Mouse (Mus musculus): ENCODE results near the gene Mad1l1. TPM values are rescaled to one million over a fixed set of nuclear protein-coding genes. Genes with fewer than 3 reads are reported as not detected.

Gene Mad1l1
- polyA plus RNA-seq, 1 experiment from 2014 or later, result 30.0 TPM

- in situ Hi-C loops (cut with MboI; ENCODE audit: low pct_unique_long_range_greater_than_20kb), result no loop called here
- no peaks in the 10 kb centered on the region for H3K27me3 ChIP-seq
- ChIA-PET CTCF (no interaction called here), POLR2A (no interaction called here)
- no peak for TF ChIP-seq CTCF (IDR thresholded peaks at IDR 0.05)
- DNase-seq (ENCODE audit: low read depth, low spot score) (no peak), ATAC-seq (no peak)
These were observed 301.7 kb downstream of the Mad1l1 start for GRCm38 (mm10) chr5:140019616-140020015.

GRCm38 (mm10) chr5:140018780-140019179 is 302.6 kb downstream of the Mad1l1 start:
- CTCF ChIA-PET, result no interaction called here

DNA sequence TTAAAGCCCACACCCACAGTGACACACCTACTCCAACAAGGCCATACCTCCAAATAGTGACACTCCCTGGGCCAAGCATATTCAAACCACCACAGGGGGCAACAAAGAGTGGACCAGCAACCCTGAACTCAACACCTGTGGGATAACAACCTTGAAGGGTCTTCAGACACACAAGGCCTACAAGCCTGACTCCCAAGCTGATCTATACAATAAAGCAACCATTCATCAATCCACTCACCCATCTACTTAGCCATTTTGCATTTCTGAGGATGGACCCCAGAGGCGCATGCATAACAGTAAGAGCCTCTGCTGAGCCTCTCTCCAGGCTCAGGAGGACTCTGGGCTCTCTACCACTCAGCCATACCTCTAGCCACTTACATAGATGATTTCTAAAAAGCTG is 304.5 kb downstream of the Mad1l1 start:
- no peak for TF ChIP-seq CTCF (IDR thresholded peaks at IDR 0.05)
- ATAC-seq (no peak), DNase-seq (ENCODE audit: low read depth, low spot score) (no peak)
- H3K27me3 ChIP-seq, result no peaks in the 10 kb centered on the region
- in situ Hi-C loops (cut with MboI; ENCODE audit: low pct_unique_long_range_greater_than_20kb), result no loop called here
- ChIA-PET CTCF (interaction anchor here (1.2 to 1.3 kb wide), 3 partner anchors 9 to 41 kb away, joined by 3 to 5 read pairs (median 4); no protein-coding TSS in a partner anchor), POLR2A (interaction anchor here (1.0 kb wide), 1 partner anchor 8 kb away, joined by 3 read pairs; no protein-coding TSS in a partner anchor)

More at GRCm38 (mm10) chr5:140018780-140019179, 302.6 kb downstream of the Mad1l1 start:
- no peak for ATAC-seq
- H3K27me3 ChIP-seq, result no peaks in the 10 kb centered on the region
- POLR2A ChIA-PET, result no interaction called here
- DNase-seq (ENCODE audit: low read depth, low spot score), result no peak
- no peak for TF ChIP-seq CTCF (IDR thresholded peaks at IDR 0.05)
- in situ Hi-C loops (cut with MboI; ENCODE audit: low pct_unique_long_range_greater_than_20kb), result no loop called here

DNA sequence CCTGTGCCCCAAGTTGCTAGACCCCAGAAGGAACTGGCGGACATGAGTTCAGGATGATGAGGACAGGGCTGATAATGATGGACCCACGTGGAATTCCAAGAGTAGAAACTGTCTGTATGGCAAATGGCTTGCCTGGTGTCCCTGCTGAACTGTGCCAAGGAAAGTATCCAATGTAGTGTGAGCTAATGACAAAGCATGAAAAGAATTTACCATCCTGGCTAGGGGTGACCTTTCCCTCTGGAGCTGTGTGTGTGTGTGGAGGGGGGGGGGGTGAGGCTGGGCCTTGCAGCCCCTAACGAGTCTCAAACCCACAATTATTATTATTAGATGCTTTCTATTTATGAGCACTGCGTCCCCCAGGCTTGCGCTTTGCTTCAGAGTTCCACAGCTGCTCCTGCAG is 307.7 kb downstream of the Mad1l1 start:
- ATAC-seq, result peak; percentile 22
- ChIA-PET POLR2A (interaction anchor here (0.9 to 1.4 kb wide), 2 partner anchors 10 to 11 kb away, joined by 3 to 8 read pairs; no protein-coding TSS in a partner anchor), CTCF (interaction anchor here (2.4 kb wide), 1 partner anchor 10 kb away, joined by 8 read pairs; no protein-coding TSS in a partner anchor)
- in situ Hi-C loops (cut with MboI; ENCODE audit: low pct_unique_long_range_greater_than_20kb), result no loop called here
- DNase-seq (ENCODE audit: low read depth, low spot score), result no peak
- no peaks in the 10 kb centered on the region for H3K27me3 ChIP-seq
- no peak for TF ChIP-seq CTCF (IDR thresholded peaks at IDR 0.05)

DNA sequence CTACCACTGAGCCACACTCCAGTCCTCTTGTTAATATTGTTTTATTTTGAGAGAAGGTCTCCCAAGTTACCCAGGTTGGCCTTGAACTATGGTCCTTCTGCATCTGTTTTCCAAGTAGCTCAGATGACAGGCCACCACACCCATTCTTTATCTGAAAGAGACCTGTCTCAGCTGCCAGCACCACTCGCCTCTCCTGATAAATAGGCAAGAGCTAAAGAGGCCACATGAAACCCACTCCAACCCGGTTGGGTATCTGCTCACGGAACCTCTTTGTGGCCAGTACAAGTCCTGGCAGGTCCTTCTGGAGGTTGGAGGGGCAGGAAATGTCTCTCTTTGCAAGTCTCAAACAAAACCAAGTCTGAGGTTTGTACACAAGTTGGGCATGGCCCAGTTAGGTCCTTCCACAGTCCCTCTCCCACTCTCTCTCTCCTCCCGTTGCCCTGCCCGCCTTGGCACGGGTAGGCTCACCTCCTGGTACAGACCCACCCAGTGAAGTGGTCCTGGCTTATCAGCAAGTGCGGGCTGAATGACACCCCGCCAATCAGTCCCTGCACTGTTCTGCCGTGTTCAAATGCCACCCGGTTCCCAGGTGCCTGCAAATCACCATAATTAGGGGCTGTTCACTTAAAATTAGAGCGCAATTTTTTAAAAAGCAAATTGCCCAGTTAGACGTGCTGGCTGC is 308.9 kb downstream of the Mad1l1 start:
- CTCF ChIA-PET, result no interaction called here

GRCm38 (mm10) chr5:140010405-140010804 is 310.9 kb downstream of the Mad1l1 start:
- no peaks in the 10 kb centered on the region for H3K27me3 ChIP-seq
- DNase-seq (ENCODE audit: low read depth, low spot score), result no peak
- TF ChIP-seq CTCF (IDR thresholded peaks at IDR 0.05), result no peak
- no peak for ATAC-seq
- POLR2A ChIA-PET, result no interaction called here
- in situ Hi-C loops (cut with MboI; ENCODE audit: low pct_unique_long_range_greater_than_20kb), result no loop called here
- CTCF ChIA-PET, result no interaction called here

More for the DNA sequence above, 308.9 kb downstream of the Mad1l1 start:
- POLR2A ChIA-PET, result no interaction called here
- in situ Hi-C loops (cut with MboI; ENCODE audit: low pct_unique_long_range_greater_than_20kb), result no loop called here
- ATAC-seq, result no peak
- DNase-seq (ENCODE audit: low read depth, low spot score), result no peak
- TF ChIP-seq CTCF (IDR thresholded peaks at IDR 0.05), result no peak
- no peaks in the 10 kb centered on the region for H3K27me3 ChIP-seq

DNA sequence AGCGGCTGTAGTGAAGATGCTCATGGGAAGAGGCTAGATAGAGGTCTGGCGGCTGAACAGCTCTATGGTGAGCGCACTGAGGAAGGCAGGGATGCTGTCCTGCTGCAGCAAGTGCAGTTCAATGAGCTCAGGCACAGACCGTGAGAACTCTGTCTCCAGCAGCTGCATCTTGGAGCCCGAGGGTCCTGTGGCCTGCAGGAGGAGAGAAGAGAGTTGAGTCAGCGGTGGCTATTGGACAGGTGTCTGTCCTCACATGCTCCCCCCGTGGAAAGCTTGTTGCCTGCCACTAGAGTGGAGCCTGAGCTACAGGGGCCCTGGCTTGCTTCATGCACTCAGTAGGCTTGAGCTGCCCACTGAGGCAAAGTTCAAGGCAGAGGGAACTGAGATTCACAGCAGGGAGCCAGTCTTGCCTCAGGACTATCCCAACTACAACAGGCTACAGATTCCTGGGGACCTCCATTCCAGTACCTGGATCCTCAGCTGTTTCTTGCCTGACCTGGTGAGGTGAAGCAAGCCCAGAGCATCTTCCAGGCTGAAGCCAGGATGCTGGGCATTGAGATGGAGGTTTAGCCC is 312.2 kb downstream of the Mad1l1 start:
- POLR2A ChIA-PET, result no interaction called here
- no peak for ATAC-seq

DNA sequence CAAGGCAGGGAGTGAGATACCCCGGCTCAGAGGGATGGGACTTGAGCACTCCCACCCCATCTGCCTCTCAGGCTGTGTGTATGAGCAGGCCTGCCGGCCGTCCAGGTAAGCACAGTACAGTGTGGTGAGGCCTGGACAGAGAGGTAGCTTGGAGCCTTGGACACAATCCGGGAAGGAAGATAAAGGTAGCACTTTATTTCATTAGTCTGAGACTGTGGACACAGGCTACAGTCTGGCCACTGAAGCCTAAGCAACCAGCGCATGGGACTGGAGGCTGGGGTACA is 312.9 kb downstream of the Mad1l1 start:
- CTCF ChIA-PET, result interaction anchor here (1.0 to 1.1 kb wide), 2 partner anchors 8 to 16 kb away, joined by 3 to 4 read pairs; no protein-coding TSS in a partner anchor
- ATAC-seq, result no peak
- H3K27me3 ChIP-seq, result no peaks in the 10 kb centered on the region
- in situ Hi-C loops (cut with MboI; ENCODE audit: low pct_unique_long_range_greater_than_20kb), result no loop called here
- POLR2A ChIA-PET, result no interaction called here
- no peak for DNase-seq (ENCODE audit: low read depth, low spot score)
- TF ChIP-seq CTCF (IDR thresholded peaks at IDR 0.05), result no peak

More for the DNA sequence above, 312.2 kb downstream of the Mad1l1 start:
- in situ Hi-C loops (cut with MboI; ENCODE audit: low pct_unique_long_range_greater_than_20kb), result no loop called here
- CTCF ChIA-PET, result interaction anchor here (0.8 kb wide), 1 partner anchor 25 kb away, joined by 3 read pairs; no protein-coding TSS in a partner anchor
- DNase-seq (ENCODE audit: low read depth, low spot score), result no peak
- no peak for TF ChIP-seq CTCF (IDR thresholded peaks at IDR 0.05)
- no peaks in the 10 kb centered on the region for H3K27me3 ChIP-seq

GRCm38 (mm10) chr5:140007656-140008522 is 313.5 kb downstream of the Mad1l1 start:
- in situ Hi-C loops (cut with MboI; ENCODE audit: low pct_unique_long_range_greater_than_20kb), result no loop called here
- CTCF ChIA-PET, result interaction anchor here (1.0 to 1.1 kb wide), 2 partner anchors 9 to 17 kb away, joined by 3 to 4 read pairs; no protein-coding TSS in a partner anchor
- POLR2A ChIA-PET, result no interaction called here
- ATAC-seq (no peak), DNase-seq (ENCODE audit: low read depth, low spot score) (no peak)
- TF ChIP-seq CTCF (IDR thresholded peaks at IDR 0.05), result no peak
- no peaks in the 10 kb centered on the region for H3K27me3 ChIP-seq

DNA sequence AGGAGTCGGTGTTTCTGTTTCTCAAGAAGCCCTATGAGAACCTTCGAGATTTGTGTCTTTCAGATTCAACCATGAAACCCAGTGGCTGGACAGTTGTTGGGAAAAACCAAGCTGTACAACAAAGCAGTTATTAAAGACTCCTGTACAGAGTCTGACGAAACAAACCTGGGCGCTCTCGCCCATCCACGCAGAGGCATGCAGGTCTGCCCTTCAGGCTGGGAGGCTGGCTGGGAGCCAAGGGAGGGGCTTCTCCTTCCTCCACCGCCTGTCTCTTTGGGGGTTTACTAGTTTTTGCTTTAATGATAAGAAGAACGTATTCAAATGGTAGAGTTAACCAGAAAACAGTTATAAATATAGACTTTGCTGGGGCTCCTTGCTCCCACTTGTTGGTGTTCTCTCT is 314.5 kb downstream of the Mad1l1 start:
- ATAC-seq (no peak), DNase-seq (ENCODE audit: low read depth, low spot score) (no peak)
- ChIA-PET CTCF (no interaction called here), POLR2A (interaction anchor here (0.5 kb wide), 1 partner anchor 215 kb away, joined by 3 read pairs; no protein-coding TSS in a partner anchor)
- in situ Hi-C loops (cut with MboI; ENCODE audit: low pct_unique_long_range_greater_than_20kb), result no loop called here
- no peak for TF ChIP-seq CTCF (IDR thresholded peaks at IDR 0.05)
- no peaks in the 10 kb centered on the region for H3K27me3 ChIP-seq
